Mouse (Mus musculus) layer of hippocampus, postnatal 10 days (tissue): ENCODE results near the gene Mfap1b. TPM values are rescaled to one million over a fixed set of nuclear protein-coding genes. Genes with fewer than 3 reads are reported as not detected.
"Not testable (repeated sequence)": the region's sequence is repeated elsewhere in the genome, so short reads cannot be mapped to it uniquely, and the experiment has no call there.

Experiments
- DNase-seq, 2 experiments: peaks; one replicate each; pipeline ENCODE4 v3.0.0; 2021; ENCODE audit warnings: low spot score in 2 of 2
- long read RNA-seq: library from polyadenylated mRNA; stranded (forward); transcript quantifications from one replicate; pipeline ENCODE4 v2.0.0, GENCODE M21; 2023
- total RNA-seq, 2 experiments: library from RNA; stranded (reverse); gene quantifications; 2 replicates each; pipeline ENCODE4 v1.2.3; 2021

Mfap1b gene
- 10 to 100 TPM; 33.0 to 38.7 TPM for total RNA-seq
- long read RNA-seq, transcript Mfap1b-201 (7 exons, 3,362 nt), result major isoform, 47 of 55 reads
- long read RNA-seq, partial matches to known transcripts, result 3 of 55 reads
- long read RNA-seq, other reads (novel, unspliced or antisense), result 5 of 55 reads

- peak; percentile 70 to 78 for DNase-seq
These were observed at the start of gene Mfap1b for GRCm38 (mm10) chr2:121473301-121474179. TSS of gene Mfap1b (minus strand) at chr2:121474067.

- not testable (repeated sequence) for DNase-seq
These were observed 49.0 kb upstream of the Mfap1b start for GRCm38 (mm10) chr2:121522830-121523229.

- no peak for DNase-seq
These were observed 48.1 kb upstream of the Mfap1b start for GRCm38 (mm10) chr2:121522006-121522405.

GRCm38 (mm10) chr2:121518711-121519110 is 44.8 kb upstream of the Mfap1b start:
- DNase-seq, result not testable (repeated sequence)

- no peak for DNase-seq
These were observed 44.2 kb upstream of the Mfap1b start for GRCm38 (mm10) chr2:121518106-121518505.

GRCm38 (mm10) chr2:121514211-121514610 is 40.3 kb upstream of the Mfap1b start:
- no peak for DNase-seq

GRCm38 (mm10) chr2:121512991-121513765 is 39.3 kb upstream of the Mfap1b start:
- not testable (repeated sequence) for DNase-seq

- DNase-seq, result no peak
These were observed 37.5 kb upstream of the Mfap1b start for GRCm38 (mm10) chr2:121511401-121511800.

- DNase-seq, result peak; percentile 34 to 65
These were observed 35.7 kb upstream of the Mfap1b start for GRCm38 (mm10) chr2:121509584-121509983.

- no peak for DNase-seq
These were observed 34.1 kb upstream of the Mfap1b start for GRCm38 (mm10) chr2:121507951-121508330.

GRCm38 (mm10) chr2:121507173-121507950 is 33.5 kb upstream of the Mfap1b start:
- DNase-seq, result no peak

GRCm38 (mm10) chr2:121505942-121506882 is 32.3 kb upstream of the Mfap1b start, which contains the start of the genes Mfap1a and Wdr76:
TSS of gene Mfap1a (minus strand) at chr2:121506665.
TSS of gene Wdr76 (plus strand) at chr2:121506723.
- DNase-seq, result peak; percentile 74 to 79

- DNase-seq, result not testable (repeated sequence)
These were observed 27.7 kb upstream of the Mfap1b start for GRCm38 (mm10) chr2:121501550-121501949.

- not testable (repeated sequence) for DNase-seq
These were observed 10.5 kb upstream of the Mfap1b start for GRCm38 (mm10) chr2:121484403-121484802.

- DNase-seq, result no peak
These were observed 9.7 kb upstream of the Mfap1b start for GRCm38 (mm10) chr2:121483576-121483975.

GRCm38 (mm10) chr2:121480916-121481315 is 7.0 kb upstream of the Mfap1b start:
- DNase-seq, result not testable (repeated sequence)

- DNase-seq, result peak in 1 of 2 experiments; percentile 13
These were observed 6.6 kb upstream of the Mfap1b start for GRCm38 (mm10) chr2:121480498-121480897.

- DNase-seq, result no peak
These were observed 3.8 kb upstream of the Mfap1b start for GRCm38 (mm10) chr2:121477491-121478266.

- DNase-seq, result not testable (repeated sequence)
These were observed 1.4 kb upstream of the Mfap1b start for GRCm38 (mm10) chr2:121475306-121475705.
